Mouse (Mus musculus): ENCODE data around the gene Cnih3.

Cnih3 gene

GRCm38 (mm10) chr1:181453106-181453505 is 100.7 kb downstream of the Cnih3 start:
- DNase-seq (ENCODE audit: low spot score in 2 of 2) = no peak

- DNase-seq (ENCODE audit: low spot score in 2 of 2) = no peak
Observed at GRCm38 (mm10) chr1:181456911-181457310, 104.5 kb downstream of the Cnih3 start.

GRCm38 (mm10) chr1:181459431-181460105 is 107.1 kb downstream of the Cnih3 start:
- DNase-seq (ENCODE audit: low spot score in 2 of 2) = no peak

- DNase-seq (ENCODE audit: low spot score in 2 of 2) = no peak
Observed at GRCm38 (mm10) chr1:181460283-181460682, 107.9 kb downstream of the Cnih3 start.

- no peak for DNase-seq (ENCODE audit: low spot score in 2 of 2)
Observed at GRCm38 (mm10) chr1:181461484-181461883, 109.1 kb downstream of the Cnih3 start.

GRCm38 (mm10) chr1:181462051-181462905 is 109.8 kb downstream of the Cnih3 start:
- no peak for DNase-seq (ENCODE audit: low spot score in 2 of 2)

GRCm38 (mm10) chr1:181462906-181463179 is 110.4 kb downstream of the Cnih3 start:
- DNase-seq (ENCODE audit: low spot score in 2 of 2) = no peak

GRCm38 (mm10) chr1:181465027-181465426 is 112.6 kb downstream of the Cnih3 start:
- DNase-seq (ENCODE audit: low spot score in 2 of 2) = no peak

- DNase-seq (ENCODE audit: low spot score in 2 of 2) = no peak
Observed at GRCm38 (mm10) chr1:181466040-181466439, 113.6 kb downstream of the Cnih3 start.

GRCm38 (mm10) chr1:181466601-181467320 is 114.3 kb downstream of the Cnih3 start:
- no peak for DNase-seq (ENCODE audit: low spot score in 2 of 2)

GRCm38 (mm10) chr1:181467321-181467670 is 114.9 kb downstream of the Cnih3 start:
- no peak for DNase-seq (ENCODE audit: low spot score in 2 of 2)

- no peak for DNase-seq (ENCODE audit: low spot score in 2 of 2)
Observed at GRCm38 (mm10) chr1:181469415-181469814, 117.0 kb downstream of the Cnih3 start.

- DNase-seq (ENCODE audit: low spot score in 2 of 2) = no peak
Observed at GRCm38 (mm10) chr1:181476141-181476540, 123.7 kb downstream of the Cnih3 start.

- no peak for DNase-seq (ENCODE audit: low spot score in 2 of 2)
Observed at GRCm38 (mm10) chr1:181476557-181476956, 124.1 kb downstream of the Cnih3 start.

- DNase-seq (ENCODE audit: low spot score in 2 of 2) = no peak
Observed at GRCm38 (mm10) chr1:181484696-181485095, 132.3 kb downstream of the Cnih3 start.

GRCm38 (mm10) chr1:181503471-181503870 is 151.0 kb downstream of the Cnih3 start:
- no peak for DNase-seq (ENCODE audit: low spot score in 2 of 2)

GRCm38 (mm10) chr1:181505367-181505766 is 152.9 kb downstream of the Cnih3 start:
- no peak for DNase-seq (ENCODE audit: low spot score in 2 of 2)

Measured in spleen, postnatal 36 days (tissue).